Mouse (Mus musculus) midbrain, postnatal 0 days (tissue): ENCODE results near the gene Nat8f6. TPM values are rescaled to one million over a fixed set of nuclear protein-coding genes. Genes with fewer than 3 reads are reported as not detected.
A peak's percentile ranks its signal among the peaks of the same experiment; 100 is the strongest.
"Not testable (repeated sequence)": the region's sequence is repeated elsewhere in the genome, so short reads cannot be mapped to it uniquely, and the experiment has no call there.

Experiments
- ATAC-seq: fragments of 200-750 bp; cut with Nextera tagmentation; 2 replicates; pipeline ENCODE4 v1.8.0; 2017; ENCODE audit warnings: moderate number of reproducible peaks, mild to moderate bottlenecking, moderate TSS enrichment, moderate library complexity; ENCODE audit not compliant: low FRiP score
- DNase-seq: peaks from one replicate; pipeline ENCODE4 v3.0.0-alpha.2; 2015; ENCODE audit warnings: low spot score
- H3K27ac ChIP-seq: fragments of 300-500 bp; sonication (generic); 2 replicates; pipeline ENCODE4 v1.5.1; 2014; ENCODE audit warnings: low read depth, mild to moderate bottlenecking, low read length, mixed read lengths
- H3K27me3 ChIP-seq: fragments of 300-500 bp; sonication (generic); 2 replicates; pipeline ENCODE4 v1.6.1; 2014; ENCODE audit warnings: low read length, control low read depth, mixed read lengths; ENCODE audit not compliant: insufficient read depth
- H3K36me3 ChIP-seq: fragments of 300-500 bp; sonication (generic); 2 replicates; pipeline ENCODE4 v1.6.1; 2014; ENCODE audit warnings: low read length, control low read depth, mixed read lengths; ENCODE audit not compliant: insufficient read depth
- H3K4me1 ChIP-seq: fragments of 300-500 bp; sonication (generic); 2 replicates; pipeline ENCODE4 v1.6.1; 2014; ENCODE audit warnings: mild to moderate bottlenecking, control low read depth, antibody characterized with exemption, low read length, mixed read lengths; ENCODE audit not compliant: insufficient read depth
- H3K4me2 ChIP-seq: fragments of 300-500 bp; sonication (generic); 2 replicates; pipeline ENCODE4 v1.6.1; 2014; ENCODE audit warnings: low read depth, mild to moderate bottlenecking, low read length, mixed read lengths; ENCODE audit not compliant: poor library complexity, severe bottlenecking
- H3K4me3 ChIP-seq: fragments of 300-500 bp; sonication (generic); 2 replicates; pipeline ENCODE4 v1.5.1; 2014; ENCODE audit warnings: low read depth, mild to moderate bottlenecking, low read length, moderate library complexity
- H3K9ac ChIP-seq: fragments of 300-500 bp; sonication (generic); replicated peaks from 2 replicates; pipeline ENCODE4 v1.6.1; 2014; ENCODE audit warnings: mild to moderate bottlenecking, low read length, moderate library complexity, mixed read lengths; ENCODE audit not compliant: poor library complexity, severe bottlenecking
- H3K9me3 ChIP-seq: fragments of 300-500 bp; sonication (generic); 2 replicates; pipeline ENCODE4 v1.6.1; 2016; ENCODE audit warnings: low read length, control low read depth
- CTCF ChIP-seq: IDR thresholded peaks from 2 replicates; pipeline ENCODE4 v1.5.1; 2016; ENCODE audit warnings: antibody characterized with exemption, mild to moderate bottlenecking
- WGBS: fragments of 180-500 bp; shearing (Covaris S2); extraction: QIAGEN DNeasy Blood & Tissue Kit; methylation state at CpG from one replicate; pipeline ENCODE4 v1.1.7; 2014; 5-methylcytosine and 5-hydroxymethylcytosine counted together
- polyA plus RNA-seq: library from polyadenylated mRNA; unstranded; fragments of >200 nt; fragmentation: Nextera tagmentation; extraction: Ambion mirVana; gene quantifications from 2 replicates; pipeline ENCODE4 v1.2.1, GENCODE M21; 2015
- total RNA-seq: library from RNA; depleted of rRNA; stranded (reverse); fragments of >200 nt; gene quantifications from 2 replicates; pipeline ENCODE4 v1.2.3, GENCODE M21; 2014; rRNA removed

Gene Nat8f6
- total RNA-seq (1.1 TPM in 1 of 2 replicates, not detected in the other), polyA plus RNA-seq (not detected in 2 replicates)

- 88% methylated on average over 5 of the region's 5 CpGs for WGBS
- no peak within 1 kb of the TSS for H3K4me3 ChIP-seq
- ATAC-seq, result no peak
- no peaks in the 10 kb centered on the region for H3K27me3 ChIP-seq
- no peak within 1 kb of the TSS for H3K4me2 ChIP-seq
- DNase-seq, result no peak
- H3K27ac ChIP-seq, result no peak within 1 kb of the TSS
- TF ChIP-seq CTCF, result no peak
- H3K9me3 ChIP-seq, result no peaks in the 10 kb centered on the region
- no peak within 1 kb of the TSS for H3K9ac ChIP-seq
- H3K36me3 ChIP-seq, result no peaks in the 10 kb centered on the region
- H3K4me1 ChIP-seq, result no peaks in the 10 kb centered on the region
Measured at GRCm38 (mm10) chr6:85820837-85821236, at the start of gene Nat8f6, which contains the start of gene Nat8f5. Gene Nat8f6 (minus strand): TSS chr6:85820954. Gene Nat8f5 (minus strand): TSS chr6:85820972.

- H3K9me3 ChIP-seq, H3K36me3 ChIP-seq, H3K27ac ChIP-seq, H3K9ac ChIP-seq, H3K4me1 ChIP-seq, H3K4me2 ChIP-seq, H3K4me3 ChIP-seq, ATAC-seq, DNase-seq, H3K27me3 ChIP-seq: not testable (repeated sequence)
- 85% methylated on average over 5 of the region's 5 CpGs for WGBS
Measured at GRCm38 (mm10) chr6:85869006-85869405, 48.3 kb upstream of the Nat8f6 start, which contains the start of gene Nat8f2. Gene Nat8f2 (minus strand): TSS chr6:85869158.

- Histone ChIP-seq H3K36me3 (no peaks in the 10 kb centered on the region), H3K9ac (no peak overlapping the region), H3K4me2 (no peak overlapping the region), H3K27me3 (no peaks in the 10 kb centered on the region), H3K27ac (no peak overlapping the region), H3K4me1 (no peaks in the 10 kb centered on the region), H3K4me3 (no peak overlapping the region), H3K9me3 (no peaks in the 10 kb centered on the region)
- DNase-seq (no peak), ATAC-seq (no peak)
- no peak for TF ChIP-seq CTCF
- WGBS, result 84% methylated on average over 8 of the region's 8 CpGs
Measured at GRCm38 (mm10) chr6:85867726-85868690, 47.3 kb upstream of the Nat8f6 start.

- not testable (repeated sequence) for H3K27ac ChIP-seq, H3K9me3 ChIP-seq, ATAC-seq, DNase-seq, H3K27me3 ChIP-seq, H3K36me3 ChIP-seq, H3K9ac ChIP-seq, H3K4me1 ChIP-seq, H3K4me2 ChIP-seq, H3K4me3 ChIP-seq
- 77% methylated on average over 1 of the region's 1 CpGs for WGBS
Measured at GRCm38 (mm10) chr6:85866995-85867394, 46.2 kb upstream of the Nat8f6 start.

- WGBS, result 77% methylated on average over 3 of the region's 3 CpGs
Measured at GRCm38 (mm10) chr6:85866166-85866565, 45.4 kb upstream of the Nat8f6 start.

GRCm38 (mm10) chr6:85864900-85865639, 44.3 kb upstream of the Nat8f6 start:
- 58% methylated on average over 4 of the region's 7 CpGs for WGBS
- peak; percentile 45 for DNase-seq
- ATAC-seq, result not testable (repeated sequence)

More at GRCm38 (mm10) chr6:85866166-85866565, 45.4 kb upstream of the Nat8f6 start:
- not testable (repeated sequence) for H3K27ac ChIP-seq, H3K9ac ChIP-seq, H3K27me3 ChIP-seq, H3K4me3 ChIP-seq, H3K9me3 ChIP-seq, H3K4me1 ChIP-seq, H3K36me3 ChIP-seq, ATAC-seq, H3K4me2 ChIP-seq, DNase-seq

More at GRCm38 (mm10) chr6:85864900-85865639, 44.3 kb upstream of the Nat8f6 start:
- H3K4me2 ChIP-seq, H3K36me3 ChIP-seq, H3K4me1 ChIP-seq, H3K4me3 ChIP-seq, H3K9ac ChIP-seq, H3K27ac ChIP-seq, H3K9me3 ChIP-seq, H3K27me3 ChIP-seq: not testable (repeated sequence)
